Mouse (Mus musculus): ENCODE results near the gene Scn1a. TPM values are rescaled to one million over a fixed set of nuclear protein-coding genes. Genes with fewer than 3 reads are reported as not detected.
A peak's percentile ranks its signal among the peaks of the same experiment; 100 is the strongest.

The Scn1a gene
- polyA plus RNA-seq, 1 experiment from 2014 or later: 18.0 TPM

GRCm38 (mm10) chr2:66408456-66408855, 32.2 kb downstream of the Scn1a start:
- ATAC-seq (ENCODE audit: low FRiP score, low read depth): no peak
- Histone ChIP-seq H3K4me2 (peak overlapping the region; percentile 70), H3K27me3 (no peaks in the 10 kb centered on the region), H3K27ac (replicated peaks) (peak overlapping the region; percentile 57), H3K9me3 (no peaks in the 10 kb centered on the region), H3K9ac (peak overlapping the region; percentile 39), H3K36me3 (no peaks in the 10 kb centered on the region), H3K4me1 (replicated peaks) (peaks cover 23% of the 10 kb centered on the region), H3K4me3 (peak overlapping the region; percentile 65)
- WGBS: 25% methylated on average over 11 of the region's 11 CpGs

GRCm38 (mm10) chr2:66392586-66392985, 48.1 kb downstream of the Scn1a start:
- Histone ChIP-seq H3K27me3 (no peaks in the 10 kb centered on the region), H3K4me2 (no peak overlapping the region), H3K36me3 (no peaks in the 10 kb centered on the region), H3K27ac (replicated peaks) (no peak overlapping the region), H3K4me1 (replicated peaks) (no peaks in the 10 kb centered on the region), H3K9me3 (no peaks in the 10 kb centered on the region), H3K4me3 (no peak overlapping the region), H3K9ac (no peak overlapping the region)
- no peak for ATAC-seq (ENCODE audit: low FRiP score, low read depth)
- 83% methylated on average over 5 of the region's 5 CpGs for WGBS

GRCm38 (mm10) chr2:66367957-66368356, 72.7 kb downstream of the Scn1a start:
- H3K27ac ChIP-seq (replicated peaks): no peak overlapping the region
- no peak overlapping the region for H3K4me3 ChIP-seq
- no peaks in the 10 kb centered on the region for H3K36me3 ChIP-seq
- H3K4me2 ChIP-seq: no peak overlapping the region
- H3K9me3 ChIP-seq: no peaks in the 10 kb centered on the region
- no peak for ATAC-seq (ENCODE audit: low FRiP score, low read depth)
- 30% methylated on average over 2 of the region's 2 CpGs for WGBS
- H3K4me1 ChIP-seq (replicated peaks): no peaks in the 10 kb centered on the region
- H3K27me3 ChIP-seq: no peaks in the 10 kb centered on the region
- H3K9ac ChIP-seq: no peak overlapping the region

DNA sequence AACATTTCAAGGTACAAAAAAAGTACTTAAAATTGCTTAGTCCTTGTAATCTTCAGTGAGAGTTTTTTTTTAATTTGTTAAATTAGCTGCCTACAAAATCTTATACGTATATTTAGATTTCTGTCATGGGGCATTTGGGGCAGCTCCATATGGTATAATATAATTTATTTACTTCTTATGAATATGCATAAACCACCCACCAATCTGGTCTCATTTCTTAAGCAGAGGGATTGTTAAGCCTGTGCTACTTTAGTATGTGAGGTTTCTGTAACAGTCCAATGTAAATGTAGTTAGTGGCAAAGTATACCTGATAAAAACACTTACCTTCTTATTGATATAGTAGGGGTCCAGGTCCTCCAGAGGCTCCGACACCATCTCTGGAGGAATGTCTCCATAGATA, 90.0 kb downstream of the Scn1a start:
- ATAC-seq (ENCODE audit: low FRiP score, low read depth): no peak
- Histone ChIP-seq H3K27ac (replicated peaks) (no peak overlapping the region), H3K4me1 (replicated peaks) (no peaks in the 10 kb centered on the region), H3K27me3 (no peaks in the 10 kb centered on the region), H3K4me2 (no peak overlapping the region), H3K9me3 (no peaks in the 10 kb centered on the region), H3K9ac (no peak overlapping the region), H3K4me3 (no peak overlapping the region), H3K36me3 (no peaks in the 10 kb centered on the region)
- 79% methylated on average over 2 of the region's 2 CpGs for WGBS

DNA sequence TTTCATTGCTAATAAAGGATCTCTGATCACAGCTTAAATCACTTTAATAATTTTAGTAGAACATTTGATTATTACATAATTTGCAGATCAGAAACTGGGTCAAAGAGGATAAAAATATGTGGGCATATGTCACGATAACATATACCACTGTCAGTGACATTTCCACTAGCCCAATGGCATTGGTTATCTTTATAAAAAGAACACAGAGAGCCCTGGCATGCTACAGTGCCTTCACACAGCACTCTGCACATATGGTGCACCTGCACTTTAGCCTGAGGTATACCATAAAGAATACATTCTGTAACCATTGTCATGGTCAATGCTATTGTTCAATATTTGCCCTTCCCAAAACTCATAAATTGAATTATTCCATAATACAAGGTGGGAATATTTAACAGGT, 94.0 kb downstream of the Scn1a start:
- Histone ChIP-seq H3K4me3 (no peak overlapping the region), H3K4me1 (replicated peaks) (no peaks in the 10 kb centered on the region), H3K36me3 (no peaks in the 10 kb centered on the region), H3K9ac (no peak overlapping the region), H3K9me3 (no peaks in the 10 kb centered on the region), H3K27ac (replicated peaks) (no peak overlapping the region), H3K27me3 (no peaks in the 10 kb centered on the region), H3K4me2 (no peak overlapping the region)
- 95% methylated on average over 1 of the region's 1 CpGs for WGBS
- ATAC-seq (ENCODE audit: low FRiP score, low read depth): no peak

DNA sequence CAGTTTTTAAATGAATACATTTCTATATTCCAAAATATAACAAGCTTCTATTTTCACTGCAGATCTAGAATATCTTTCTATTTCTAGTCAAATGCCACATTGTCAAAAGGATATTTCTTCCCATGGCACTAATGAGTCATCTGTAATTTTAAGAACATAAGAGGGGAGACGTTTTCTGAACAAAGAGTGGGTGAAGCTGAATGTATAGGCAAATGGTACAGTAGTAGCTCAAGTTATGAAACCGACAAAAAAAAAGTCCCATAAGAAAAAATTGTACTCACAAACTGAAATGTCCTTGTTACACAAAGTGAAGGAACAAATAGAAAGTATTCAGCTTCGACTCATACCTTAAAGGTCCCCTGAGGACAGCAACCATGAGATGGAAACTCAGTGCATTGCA, 94.5 kb downstream of the Scn1a start:
- Histone ChIP-seq H3K27ac (replicated peaks) (no peak overlapping the region), H3K36me3 (no peaks in the 10 kb centered on the region), H3K9ac (no peak overlapping the region), H3K27me3 (no peaks in the 10 kb centered on the region), H3K4me1 (replicated peaks) (no peaks in the 10 kb centered on the region), H3K9me3 (no peaks in the 10 kb centered on the region), H3K4me2 (no peak overlapping the region), H3K4me3 (no peak overlapping the region)
- no peak for ATAC-seq (ENCODE audit: low FRiP score, low read depth)
- 88% methylated on average over 3 of the region's 3 CpGs for WGBS

- H3K4me3 ChIP-seq: no peak overlapping the region
- 38% methylated on average over 5 of the region's 5 CpGs for WGBS
These were observed 103.2 kb downstream of the Scn1a start for GRCm38 (mm10) chr2:66337406-66337805.

GRCm38 (mm10) chr2:66336396-66336795, 104.2 kb downstream of the Scn1a start:
- Histone ChIP-seq H3K27ac (replicated peaks) (no peak overlapping the region), H3K4me1 (replicated peaks) (no peaks in the 10 kb centered on the region), H3K36me3 (no peaks in the 10 kb centered on the region), H3K9ac (no peak overlapping the region), H3K27me3 (no peaks in the 10 kb centered on the region), H3K4me3 (no peak overlapping the region), H3K9me3 (no peaks in the 10 kb centered on the region), H3K4me2 (no peak overlapping the region)
- 78% methylated on average over 6 of the region's 6 CpGs for WGBS
- ATAC-seq (ENCODE audit: low FRiP score, low read depth): no peak

More at GRCm38 (mm10) chr2:66337406-66337805, 103.2 kb downstream of the Scn1a start:
- Histone ChIP-seq H3K4me2 (no peak overlapping the region), H3K4me1 (replicated peaks) (no peaks in the 10 kb centered on the region), H3K27ac (replicated peaks) (no peak overlapping the region), H3K27me3 (no peaks in the 10 kb centered on the region), H3K36me3 (no peaks in the 10 kb centered on the region), H3K9ac (no peak overlapping the region), H3K9me3 (no peaks in the 10 kb centered on the region)
- ATAC-seq (ENCODE audit: low FRiP score, low read depth): no peak

- Histone ChIP-seq H3K9me3 (no peaks in the 10 kb centered on the region), H3K4me2 (no peak overlapping the region), H3K9ac (no peak overlapping the region), H3K27me3 (no peaks in the 10 kb centered on the region), H3K4me3 (no peak overlapping the region), H3K27ac (replicated peaks) (no peak overlapping the region), H3K4me1 (replicated peaks) (no peaks in the 10 kb centered on the region), H3K36me3 (peaks cover 23% of the 10 kb centered on the region)
- WGBS: 84% methylated on average over 3 of the region's 3 CpGs
- no peak for ATAC-seq (ENCODE audit: low FRiP score, low read depth)
These were observed 168.1 kb downstream of the Scn1a start for GRCm38 (mm10) chr2:66272551-66272950.

- WGBS: under 1% methylated on average over 56 of the region's 56 CpGs
- Histone ChIP-seq H3K9ac (peak within 1 kb of the TSS; percentile 82), H3K4me2 (peak within 1 kb of the TSS; percentile 56), H3K27ac (replicated peaks) (peak within 1 kb of the TSS; percentile 91), H3K27me3 (no peaks in the 10 kb centered on the region), H3K36me3 (peaks cover 7% of the 10 kb centered on the region), H3K4me3 (peak within 1 kb of the TSS; percentile 91), H3K4me1 (replicated peaks) (peaks cover 20% of the 10 kb centered on the region), H3K9me3 (no peaks in the 10 kb centered on the region)
- peak; percentile 99 for ATAC-seq (ENCODE audit: low FRiP score, low read depth)
These were observed 184.2 kb downstream of the Scn1a start, which contains the start of gene Ttc21b for GRCm38 (mm10) chr2:66256220-66257131. Gene Ttc21b, minus strand, starts transcription at chr2:66256617.

GRCm38 (mm10) chr2:66244013-66244412, 196.6 kb downstream of the Scn1a start:
- no peaks in the 10 kb centered on the region for H3K9me3 ChIP-seq
- no peaks in the 10 kb centered on the region for H3K27me3 ChIP-seq
- ATAC-seq (ENCODE audit: low FRiP score, low read depth): no peak
- no peaks in the 10 kb centered on the region for H3K4me1 ChIP-seq (replicated peaks)
- H3K36me3 ChIP-seq: peaks cover 52% of the 10 kb centered on the region
- H3K9ac ChIP-seq: no peak overlapping the region
- WGBS: 70% methylated on average over 1 of the region's 1 CpGs
- no peak overlapping the region for H3K4me2 ChIP-seq
- H3K27ac ChIP-seq (replicated peaks): no peak overlapping the region
- H3K4me3 ChIP-seq: no peak overlapping the region

DNA sequence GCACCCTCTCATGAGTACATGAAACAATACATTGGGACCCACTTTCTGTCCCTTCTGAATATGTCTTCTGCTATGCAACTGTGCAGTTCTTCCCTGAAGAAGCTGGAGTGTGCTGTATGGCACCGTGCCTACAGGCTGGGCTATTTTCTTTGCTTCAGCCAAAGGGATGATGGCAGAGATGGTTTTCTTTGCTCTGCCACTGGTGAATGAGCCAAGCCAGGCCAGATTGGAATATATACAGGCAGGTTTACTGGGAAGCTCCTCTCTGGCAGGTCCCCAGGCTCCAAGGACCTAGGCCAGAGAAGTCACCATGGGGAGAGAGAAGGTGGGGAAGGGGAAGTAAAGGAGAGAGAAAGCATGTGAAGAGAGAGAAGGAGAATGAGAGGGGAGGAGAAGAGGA, 200.3 kb downstream of the Scn1a start:
- 86% methylated on average over 1 of the region's 1 CpGs for WGBS
- Histone ChIP-seq H3K4me3 (no peak overlapping the region), H3K36me3 (peaks cover 39% of the 10 kb centered on the region), H3K4me2 (no peak overlapping the region), H3K27me3 (no peaks in the 10 kb centered on the region), H3K4me1 (replicated peaks) (no peaks in the 10 kb centered on the region), H3K9me3 (no peaks in the 10 kb centered on the region), H3K9ac (no peak overlapping the region), H3K27ac (replicated peaks) (no peak overlapping the region)
- ATAC-seq (ENCODE audit: low FRiP score, low read depth): no peak
